Mouse (Mus musculus) B cell, adult 2 months (primary cell): ENCODE measurements around the gene Tcp11l2.
A peak's percentile ranks its signal among the peaks of the same experiment; 100 is the strongest.

Experiments
- DNase-seq, 2 experiments: peaks; one replicate each; pipeline ENCODE4 v3.0.0; 2022

Tcp11l2 gene

DNA sequence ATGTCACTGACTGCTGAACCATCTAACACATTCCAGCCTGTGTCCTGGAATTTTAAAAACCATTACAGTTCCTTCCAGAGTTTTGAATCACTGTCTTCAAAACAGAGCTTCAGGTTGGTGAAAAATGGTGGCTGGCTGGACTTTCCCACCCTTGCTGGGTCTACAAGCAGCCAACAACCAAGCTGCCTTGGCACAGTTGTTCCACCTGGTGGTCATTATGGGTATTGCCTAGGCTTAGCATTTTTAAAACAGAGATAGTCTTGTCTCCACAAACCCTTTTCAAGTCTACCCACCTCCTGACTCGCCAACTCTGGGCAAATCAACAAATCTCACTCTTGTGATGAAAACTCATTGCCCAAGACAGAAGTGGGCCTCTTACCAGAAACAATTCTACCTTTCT, 17.9 kb upstream of the Tcp11l2 start:
- DNase-seq, result peak; percentile 65 to 71

DNA sequence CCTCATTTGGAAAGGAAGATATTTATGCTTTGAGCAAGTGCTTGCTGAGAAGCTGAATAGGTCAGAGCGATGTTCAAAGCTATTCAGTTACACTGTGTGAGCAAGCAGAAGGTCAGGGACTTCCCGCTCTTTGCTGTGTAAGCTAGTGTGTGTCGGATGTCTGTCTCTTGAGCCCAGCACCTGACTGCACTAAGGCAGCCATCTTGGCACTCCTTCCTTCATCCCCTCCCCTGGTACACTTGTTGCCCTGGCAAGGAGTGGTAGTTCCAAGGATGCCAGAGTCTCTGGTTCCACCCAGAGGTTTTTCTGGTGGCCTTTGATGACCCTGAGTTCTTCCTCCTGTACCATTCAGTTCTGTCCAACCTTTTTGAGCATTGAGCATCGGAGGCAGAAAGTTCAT, 16.4 kb upstream of the Tcp11l2 start:
- DNase-seq, result no peak

DNA sequence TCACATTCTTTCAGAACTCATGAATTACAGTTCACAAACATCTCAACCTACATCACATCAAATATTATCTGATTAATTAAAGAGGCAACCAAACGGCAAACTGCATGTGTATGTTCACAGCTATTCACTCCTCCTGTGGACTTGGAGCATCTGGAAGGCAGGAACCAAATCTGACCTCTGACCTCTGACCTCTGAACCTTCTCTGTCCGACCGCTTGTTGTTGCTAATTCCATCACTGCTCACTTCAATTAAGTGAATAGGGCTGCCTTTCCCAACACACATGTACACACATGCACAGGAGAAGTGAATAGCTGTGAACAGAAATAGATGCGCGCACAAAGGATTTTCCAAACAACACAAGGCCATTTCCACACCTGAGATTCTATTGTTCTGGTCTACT, 14.3 kb upstream of the Tcp11l2 start:
- DNase-seq, result no peak

DNA sequence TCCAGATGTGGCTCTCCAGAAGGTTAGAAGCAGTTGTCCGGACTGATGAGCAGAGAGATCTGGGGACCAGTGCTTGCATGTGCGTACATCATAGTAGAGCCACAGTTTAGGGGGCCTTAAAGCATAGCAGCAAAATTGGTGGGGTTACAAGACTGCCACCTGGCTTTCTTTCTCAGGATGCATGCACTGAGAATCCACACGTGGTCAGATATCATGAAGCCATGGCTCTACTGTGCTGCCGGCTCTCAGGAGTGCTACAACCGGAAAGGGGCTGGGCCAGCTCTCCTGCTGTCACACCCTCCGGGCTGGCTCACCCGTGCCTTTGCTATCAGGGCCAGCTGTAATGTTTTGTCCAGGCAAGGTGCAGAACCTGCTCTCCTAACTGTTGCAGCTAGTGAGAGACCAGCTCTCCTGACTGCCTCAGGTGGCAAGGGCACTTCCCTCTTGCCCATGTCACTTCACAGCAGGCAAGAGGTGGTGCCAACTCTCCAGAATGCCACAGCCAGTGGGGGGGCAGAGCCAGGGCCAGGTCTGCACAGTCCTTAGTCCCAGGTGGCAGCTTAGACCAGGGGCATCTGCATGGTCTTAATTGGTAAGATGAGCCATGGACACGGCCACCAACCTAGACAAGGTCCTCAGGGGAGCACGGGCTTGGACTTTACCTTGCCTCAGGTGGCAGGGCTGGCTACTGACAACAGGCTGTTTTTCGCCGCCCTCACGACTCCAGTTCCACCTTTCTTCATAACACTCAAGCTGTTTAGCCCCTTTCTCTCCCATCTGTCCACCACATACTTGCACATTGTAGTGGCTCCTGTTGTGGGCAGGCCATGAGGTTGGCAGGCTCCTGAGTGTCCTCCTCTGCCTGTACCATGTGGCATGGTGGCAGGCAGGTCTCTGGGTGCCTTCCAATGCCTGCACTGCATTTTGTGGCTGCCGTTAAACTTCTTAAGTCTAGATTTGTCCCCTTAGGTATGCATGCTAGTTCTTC, 13.6 kb upstream of the Tcp11l2 start:
- DNase-seq, result peak; percentile 68 to 72

DNA sequence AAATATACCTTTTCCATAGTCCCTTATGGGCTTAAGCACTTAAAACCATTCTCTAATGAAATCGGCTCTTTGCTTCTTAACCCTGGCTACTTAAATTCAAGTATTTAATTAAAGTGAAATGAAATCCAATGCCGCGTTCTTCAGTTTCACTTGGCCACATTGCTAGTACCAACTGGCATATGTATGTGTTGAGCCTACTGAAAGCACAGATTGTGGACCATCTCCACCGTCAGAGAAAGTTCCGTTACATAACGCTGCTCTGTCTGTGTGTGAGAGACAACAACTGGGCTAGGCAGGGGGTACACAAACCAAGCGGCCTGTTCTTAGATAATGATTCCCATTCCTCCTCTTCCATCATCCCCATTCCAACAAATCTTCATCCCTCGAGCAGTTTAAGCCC, 12.0 kb upstream of the Tcp11l2 start:
- no peak for DNase-seq

DNA sequence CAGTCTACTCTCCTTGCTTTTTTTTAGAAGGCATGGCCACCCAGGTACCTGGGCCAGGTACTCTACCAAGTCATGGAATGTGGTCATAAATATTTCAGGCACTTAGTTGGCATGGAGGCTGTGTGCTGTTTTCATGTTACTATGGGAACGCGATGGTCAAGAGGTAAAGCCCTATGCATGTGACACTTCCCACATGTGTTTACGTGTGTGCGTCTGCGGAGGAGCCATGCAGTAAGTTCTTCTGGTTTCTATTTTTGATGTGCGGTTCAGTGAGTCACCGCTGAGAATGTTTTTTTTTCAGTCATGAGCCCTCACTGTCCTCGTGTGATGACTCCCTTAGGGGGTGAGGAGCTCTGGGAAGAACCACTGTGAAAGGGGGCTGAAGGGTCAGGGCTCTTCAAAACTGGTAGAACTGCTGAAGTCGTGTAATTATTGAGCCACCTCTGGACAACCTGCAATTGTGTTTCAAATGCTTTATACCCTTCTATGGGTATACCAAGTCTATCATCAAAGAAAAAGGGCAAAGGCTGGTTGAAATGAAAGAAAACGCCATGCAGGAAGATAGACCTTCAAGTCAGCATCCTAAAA, 5.3 kb upstream of the Tcp11l2 start:
- DNase-seq, result peak; percentile 63 to 66

DNA sequence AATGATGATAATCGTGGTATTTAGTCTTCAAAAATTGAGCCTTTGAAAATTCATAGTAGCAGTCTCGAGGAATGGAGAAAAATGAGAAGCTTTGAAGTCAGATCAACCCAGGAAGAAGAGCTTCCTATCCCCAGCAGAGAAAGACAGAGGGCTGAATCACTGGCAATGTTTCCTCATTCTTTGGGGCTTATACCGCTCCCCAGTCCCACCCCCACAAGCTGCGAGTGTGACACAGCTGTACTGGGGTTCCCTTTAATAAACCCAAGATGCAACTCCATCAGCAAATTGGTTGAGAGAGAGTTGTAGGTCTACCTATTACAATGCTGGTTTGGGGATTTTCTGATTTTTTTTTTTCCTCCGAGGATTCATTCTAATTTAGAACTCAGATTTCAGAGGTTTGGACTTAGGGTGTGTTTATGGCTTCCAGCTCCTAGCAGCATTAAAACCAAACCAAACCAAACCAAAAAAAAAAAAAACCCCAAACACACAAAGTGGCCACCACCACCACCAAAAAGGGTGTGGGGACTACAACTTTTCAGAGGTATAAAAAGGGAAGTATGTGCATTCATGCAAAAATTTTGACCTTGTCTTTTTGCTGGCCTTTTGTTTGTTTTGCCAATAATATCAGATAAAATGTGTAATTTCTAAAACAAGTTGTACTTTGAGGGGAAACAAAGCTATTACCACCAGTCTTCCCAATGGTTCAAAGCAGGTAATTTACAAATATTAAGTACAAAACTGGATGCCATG, 2.6 kb upstream of the Tcp11l2 start:
- DNase-seq, result peak; percentile 66 to 71

DNA sequence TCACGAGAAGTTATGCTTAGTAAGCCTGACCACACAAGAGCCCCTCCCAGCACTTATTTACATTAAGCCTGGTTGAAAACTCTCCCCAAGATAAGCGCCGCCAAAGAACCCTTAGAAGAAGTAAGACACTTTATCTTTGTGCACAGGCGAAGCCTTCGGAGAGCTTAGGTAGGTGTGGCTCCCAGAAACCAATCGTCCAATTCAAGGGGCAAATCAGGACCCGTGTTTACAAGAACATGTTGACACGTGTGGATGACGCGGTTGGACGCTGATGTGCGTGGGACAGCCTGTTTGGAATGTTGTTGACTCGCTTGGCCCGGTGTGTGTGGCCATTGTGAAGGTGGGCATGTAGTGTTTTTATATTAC, 414 bp upstream of the Tcp11l2 start:
- no peak for DNase-seq

DNA sequence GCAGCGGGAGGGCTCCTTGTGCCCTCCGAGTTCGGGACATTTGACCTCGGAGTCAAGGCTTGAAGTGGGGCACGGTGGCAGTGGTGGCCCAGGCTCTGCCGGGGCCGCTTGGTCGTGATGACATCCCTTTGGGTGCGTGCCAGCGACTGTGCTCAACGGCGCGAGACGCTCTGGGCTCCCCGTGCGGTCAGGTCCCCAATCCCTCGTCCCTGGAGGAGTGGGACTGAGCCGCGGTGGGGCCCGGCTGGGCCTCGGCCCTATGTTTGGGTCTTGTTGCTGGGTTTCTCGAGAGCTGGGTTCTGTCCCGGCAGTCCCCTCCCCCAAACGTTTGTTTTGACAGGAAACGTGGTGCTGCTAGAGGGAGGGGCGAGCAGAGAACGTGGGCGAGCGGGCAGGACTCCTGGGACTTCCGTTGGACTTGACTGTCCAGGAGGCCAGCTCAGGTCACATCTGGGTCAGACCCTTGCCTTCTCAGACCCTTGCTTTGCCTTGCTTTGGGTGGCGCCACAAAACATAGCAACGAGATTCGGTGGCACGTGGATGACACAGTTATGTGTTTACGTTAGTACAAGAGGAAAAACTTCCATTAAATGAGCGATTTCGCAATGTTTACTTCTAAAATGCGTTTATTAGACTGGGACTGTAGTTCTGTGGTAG, 773 bp downstream of the Tcp11l2 start:
- DNase-seq, result peak; percentile 89 to 90

DNA sequence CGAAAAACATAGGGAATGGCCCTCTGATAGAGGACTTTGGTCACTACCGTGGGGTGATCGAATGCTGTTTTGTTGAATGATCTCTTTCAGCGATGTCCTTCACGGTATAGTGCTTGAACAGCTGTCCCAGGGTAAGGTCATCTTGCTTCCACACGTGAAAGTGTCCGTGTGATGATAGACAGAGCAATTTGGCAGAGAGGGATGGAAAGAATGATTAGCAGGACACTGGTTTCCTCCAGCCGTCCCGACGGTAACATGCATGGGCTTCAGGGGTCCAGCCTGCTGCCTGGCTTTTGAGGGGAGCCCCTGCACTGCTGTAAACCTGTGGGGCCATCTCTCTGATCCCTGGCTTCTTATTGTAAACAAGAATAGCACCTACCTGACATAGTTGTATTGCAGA, 2.3 kb downstream of the Tcp11l2 start:
- DNase-seq, result no peak

DNA sequence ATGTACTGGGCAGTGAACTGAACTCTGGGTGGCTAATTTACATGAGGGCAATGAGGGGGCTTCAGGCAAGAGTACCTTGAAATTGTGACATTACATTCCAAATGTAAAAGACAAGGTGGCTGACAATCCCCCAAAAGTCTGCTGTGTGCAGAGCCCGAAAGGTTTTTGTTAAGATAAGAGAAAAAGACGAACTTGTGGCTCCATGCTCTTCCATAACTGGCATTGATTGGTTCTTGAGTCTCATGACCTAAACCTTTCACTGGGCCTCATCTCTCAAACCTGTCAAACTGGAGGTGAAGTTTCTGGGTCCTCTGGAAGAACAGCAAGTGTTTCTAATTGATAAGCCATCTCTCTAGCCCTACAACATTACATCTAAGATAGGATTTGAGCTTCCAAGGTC, 3.1 kb downstream of the Tcp11l2 start:
- no peak for DNase-seq

DNA sequence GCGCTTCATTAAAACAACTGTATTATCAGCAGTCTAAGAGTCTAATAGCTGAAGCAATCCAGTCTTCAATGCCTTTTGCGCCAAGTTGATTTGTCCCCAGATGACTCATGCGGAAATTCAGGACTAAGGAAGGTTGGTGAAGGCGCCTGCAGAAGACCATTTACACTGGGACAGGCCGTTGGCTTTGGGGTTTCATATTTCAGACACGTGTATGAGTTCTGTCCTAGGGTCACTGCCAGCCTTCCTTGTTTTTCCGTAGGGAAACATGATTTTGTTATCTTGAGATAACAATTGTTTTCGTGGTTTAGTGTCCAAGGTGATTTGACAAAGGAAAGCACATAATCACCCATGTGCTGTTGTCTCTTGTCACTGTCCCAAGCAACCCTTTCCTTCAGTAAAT, 4.8 kb downstream of the Tcp11l2 start:
- no peak for DNase-seq

DNA sequence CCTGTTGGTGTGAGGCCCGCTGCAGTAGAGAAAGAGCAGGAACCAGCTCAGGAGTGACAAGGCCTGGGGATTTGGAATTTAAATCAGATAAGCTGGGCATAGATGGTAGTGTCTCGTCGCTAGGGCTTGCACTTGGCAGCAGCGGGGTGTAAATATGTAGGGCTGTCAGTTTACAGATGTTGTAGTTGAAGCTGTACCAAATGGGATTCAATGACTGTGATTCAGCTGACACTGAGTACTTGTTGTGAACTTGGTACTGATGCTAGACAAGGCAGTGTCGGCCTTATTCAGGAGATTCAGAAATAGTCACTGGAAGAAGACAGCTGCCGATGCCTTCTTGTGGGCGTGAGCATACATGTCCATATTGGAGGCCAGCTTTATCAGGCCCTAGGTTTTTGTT, 5.8 kb downstream of the Tcp11l2 start:
- DNase-seq, result no peak

DNA sequence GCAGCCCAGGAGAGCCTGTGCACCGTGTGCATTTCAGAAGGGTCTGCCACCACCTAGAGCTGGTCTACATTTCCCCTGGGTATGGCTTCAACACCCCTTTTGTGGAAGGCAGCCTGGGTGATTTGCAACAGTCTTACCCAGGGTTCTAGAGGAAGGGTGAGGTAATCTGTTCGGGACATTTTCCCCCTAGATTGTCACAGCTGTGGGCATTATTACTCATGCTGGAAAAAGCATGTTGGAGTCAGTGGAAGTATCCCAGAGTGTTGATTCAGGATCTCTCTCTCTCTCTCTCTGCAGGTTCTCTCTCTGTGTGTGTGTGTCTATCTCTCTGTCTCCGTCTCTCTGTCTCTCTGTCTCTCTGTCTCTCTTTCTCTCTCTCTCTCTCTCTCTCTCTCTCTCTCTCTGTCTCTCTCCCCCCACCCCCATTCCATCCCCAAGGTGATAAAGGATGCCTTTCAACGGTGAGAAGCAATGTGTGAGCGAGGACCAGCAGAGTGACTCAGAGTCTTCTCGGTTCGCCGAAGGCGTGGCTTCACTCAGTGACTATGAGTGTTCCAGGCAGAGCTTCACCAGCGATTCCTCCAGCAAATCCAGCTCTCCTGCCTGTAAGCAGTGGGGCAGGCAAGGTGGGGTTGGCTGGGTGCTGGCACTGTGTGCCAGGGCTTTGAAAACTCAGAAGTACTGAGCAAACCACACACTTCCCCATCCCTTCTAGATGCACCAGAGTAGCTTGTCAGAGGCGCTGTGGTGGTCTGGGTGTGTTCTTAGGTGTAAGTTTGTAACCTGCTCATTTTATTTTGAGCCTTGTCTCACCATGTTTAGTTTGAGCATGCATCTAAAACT, 8.2 kb downstream of the Tcp11l2 start:
- peak; percentile 29 to 33 for DNase-seq

DNA sequence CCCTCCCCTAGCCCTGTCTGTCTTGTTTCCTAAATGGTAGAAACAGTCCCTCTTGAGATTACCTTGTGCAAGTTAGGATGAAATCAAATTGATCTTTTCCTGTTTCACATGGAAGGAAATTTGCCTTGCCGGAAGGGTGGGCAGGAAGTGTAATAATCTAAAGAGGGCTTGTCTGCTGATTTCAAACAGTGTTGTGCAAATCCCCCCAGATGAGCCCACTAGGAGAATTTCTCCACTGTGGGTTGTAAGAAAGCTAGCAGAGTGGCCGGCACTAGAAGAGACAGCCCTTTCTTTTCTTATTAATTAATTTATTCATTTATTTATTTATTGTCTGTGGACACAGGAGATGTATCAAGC, 8.8 kb downstream of the Tcp11l2 start:
- no peak for DNase-seq

DNA sequence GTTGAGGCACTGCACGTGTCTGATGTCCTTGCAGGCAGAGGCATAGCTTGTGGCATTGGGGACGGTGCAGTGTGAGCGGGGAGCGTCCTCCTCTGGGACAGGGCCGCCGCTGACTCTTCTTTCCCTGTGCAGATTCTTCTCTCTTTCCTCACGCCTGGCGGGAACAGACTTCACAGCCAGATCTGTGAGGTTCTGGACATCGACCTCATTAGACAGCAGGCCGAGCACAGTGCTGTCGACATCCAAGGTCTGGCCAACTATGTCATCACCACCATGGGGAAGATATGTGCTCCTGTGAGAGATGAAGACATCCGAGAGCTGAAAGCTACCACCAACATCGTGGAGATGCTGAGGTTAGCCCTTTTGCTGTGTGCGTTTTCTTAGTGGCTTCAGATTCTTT, 14.5 kb downstream of the Tcp11l2 start:
- no peak for DNase-seq

DNA sequence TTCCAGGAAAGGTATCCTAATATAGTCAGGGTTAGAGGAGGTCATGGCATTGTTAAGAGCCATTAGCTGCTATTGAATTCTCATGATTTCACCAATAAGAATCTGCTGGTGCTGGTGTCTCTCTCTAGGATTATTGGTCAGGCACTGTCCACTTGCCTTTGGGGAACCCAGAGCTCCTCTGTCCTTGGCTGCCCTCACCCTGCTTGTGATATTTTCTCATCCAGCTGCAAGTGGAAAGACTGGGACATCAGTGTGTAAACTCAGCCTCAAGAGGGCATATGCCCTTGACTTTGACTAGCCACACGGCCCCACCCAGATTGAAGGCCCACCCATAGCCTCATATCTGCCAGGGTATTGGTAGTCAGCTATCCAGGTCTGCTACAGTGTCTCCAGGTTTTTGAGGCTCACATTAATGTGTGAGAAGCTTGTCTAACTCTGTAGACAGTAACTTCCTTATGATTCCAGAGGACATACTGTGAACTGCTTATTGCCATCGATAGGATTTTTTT, 15.3 kb downstream of the Tcp11l2 start:
- no peak for DNase-seq

DNA sequence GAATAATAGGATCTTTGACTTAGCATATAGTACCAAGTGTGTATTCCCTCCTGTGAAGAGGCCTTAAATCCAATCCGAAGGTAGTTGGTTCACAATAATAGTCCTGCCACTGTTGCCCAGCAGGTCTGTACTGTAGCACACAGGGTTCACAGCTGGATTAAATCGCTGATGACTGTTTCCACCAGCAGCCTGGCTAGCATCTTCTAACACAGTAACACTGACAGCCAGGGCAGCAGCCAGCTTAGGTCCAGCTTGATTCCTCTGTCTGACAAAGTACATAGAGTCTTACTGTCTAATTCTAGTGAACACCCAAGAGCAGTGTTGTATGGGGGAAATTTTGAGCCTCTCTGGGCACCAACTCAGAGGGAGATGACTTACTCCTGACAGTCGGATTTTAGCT, 16.3 kb downstream of the Tcp11l2 start:
- no peak for DNase-seq

DNA sequence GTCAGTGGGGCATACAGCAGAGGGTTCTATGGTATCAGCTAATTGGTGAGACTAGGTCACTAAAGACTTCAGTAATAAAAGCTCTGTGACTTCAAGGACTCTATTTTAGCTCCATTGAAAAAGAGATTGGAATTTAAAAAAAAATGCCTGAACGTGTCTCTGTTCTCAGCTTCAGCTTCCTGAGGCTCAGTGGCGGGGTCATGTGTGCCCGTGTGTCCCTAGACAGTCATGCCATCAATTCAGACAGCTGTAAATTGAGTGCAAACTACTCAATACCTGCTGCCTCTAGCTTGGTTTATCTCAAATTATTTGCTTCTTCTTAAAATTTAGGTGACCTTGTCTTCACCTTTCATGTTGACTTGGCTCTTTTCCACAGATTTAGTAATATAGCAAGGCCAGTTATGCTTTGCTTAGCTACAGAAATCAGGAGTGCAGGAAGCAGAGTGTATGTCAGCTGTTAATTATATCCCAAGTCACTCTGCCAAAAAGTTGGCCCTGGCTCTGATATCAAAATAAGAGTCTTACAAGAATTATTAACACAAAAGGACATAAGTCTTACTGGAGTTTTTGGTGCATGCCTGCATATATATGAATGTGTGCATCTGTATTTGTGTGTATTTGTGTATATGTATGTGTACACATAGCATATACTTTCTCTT, 20.8 kb downstream of the Tcp11l2 start:
- no peak for DNase-seq

DNA sequence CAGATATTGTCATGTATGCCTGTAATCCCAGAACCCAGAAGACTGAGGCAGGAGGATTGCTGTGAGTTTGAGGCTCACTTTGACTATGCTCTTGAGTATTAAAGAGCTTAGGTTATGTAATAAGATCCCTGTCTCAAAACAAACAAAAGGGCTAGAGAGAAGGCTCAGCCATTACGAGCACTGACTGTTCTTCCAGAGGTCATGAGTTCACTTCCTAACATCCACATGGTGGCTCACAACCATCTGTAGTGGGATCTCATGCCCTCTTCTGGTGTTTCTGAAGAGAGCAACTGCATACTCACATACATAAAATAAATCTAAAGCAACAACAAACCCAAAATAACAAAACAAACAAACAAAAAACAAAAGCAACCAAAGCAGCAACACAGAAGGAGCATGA, 21.7 kb downstream of the Tcp11l2 start:
- DNase-seq, result no peak

DNA sequence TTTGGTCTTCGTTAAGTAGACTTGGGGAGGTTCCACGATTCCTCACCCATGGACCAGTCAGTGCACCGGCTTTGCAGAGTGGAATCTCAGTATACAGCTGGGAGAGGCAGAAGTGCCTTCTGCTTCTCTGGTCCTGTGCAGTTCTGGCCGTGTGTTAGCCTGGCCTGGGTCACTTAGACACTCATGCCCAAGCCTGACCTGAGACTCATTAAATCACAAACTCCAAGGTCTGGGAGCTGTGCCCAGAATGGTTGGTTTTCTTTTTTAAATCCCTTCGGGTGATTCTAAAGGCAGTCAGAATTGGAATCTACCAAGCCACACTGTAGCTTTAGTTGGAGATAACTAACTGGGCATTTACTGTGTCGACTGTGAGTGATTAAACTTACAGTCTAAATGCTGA, 23.7 kb downstream of the Tcp11l2 start:
- no peak for DNase-seq

DNA sequence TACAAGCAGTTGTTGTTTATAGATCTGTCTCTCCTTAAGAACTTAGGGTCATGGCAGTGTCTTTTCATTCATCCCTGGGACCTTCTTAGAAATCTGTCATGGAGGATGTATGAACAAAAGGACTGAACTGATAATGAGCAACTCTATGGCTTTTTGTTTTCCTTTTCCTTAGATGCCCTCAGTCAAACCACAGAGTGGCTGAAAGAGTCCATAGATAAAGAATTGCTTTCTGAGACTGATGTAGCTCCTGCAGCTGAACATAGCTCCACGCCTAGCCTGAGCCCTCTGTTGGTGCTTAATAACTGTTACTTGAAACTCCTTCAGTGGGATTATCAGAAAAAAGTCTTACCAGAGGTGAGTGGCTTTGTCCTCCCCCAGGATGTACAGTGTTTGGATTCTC, 27.9 kb downstream of the Tcp11l2 start:
- DNase-seq, result no peak
